In the genomic region with DNA sequence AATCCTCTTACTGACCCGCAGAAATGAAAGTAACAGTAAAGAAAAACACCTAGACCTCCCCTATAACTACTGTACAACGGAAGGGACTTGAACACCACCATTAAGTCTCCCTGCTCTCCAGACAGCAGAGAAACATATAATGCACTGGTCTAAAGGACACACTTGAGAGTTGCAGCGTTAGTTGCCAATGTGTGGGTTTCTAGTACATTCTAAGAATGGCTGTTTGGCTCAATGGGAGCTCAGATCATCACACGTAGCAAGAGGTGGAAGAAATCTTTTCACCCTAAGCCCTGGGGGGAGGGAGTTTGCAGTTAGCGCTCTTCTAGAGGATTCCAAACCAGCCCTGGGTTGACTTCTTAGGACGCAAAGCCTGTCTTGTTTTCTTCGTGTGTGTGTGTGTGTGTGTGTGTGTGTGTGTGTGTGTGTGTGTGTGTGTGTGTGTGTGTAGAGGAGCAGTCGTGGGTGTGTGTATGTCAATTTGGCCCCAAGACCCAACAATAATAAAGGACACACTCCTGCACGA, we compare ENCODE assay signal across 7 mouse cellular contexts. TPM values are rescaled to one million over a fixed set of nuclear protein-coding genes. Genes with fewer than 3 reads are reported as not detected.
A peak's percentile ranks its signal among the peaks of the same experiment; 100 is the strongest.
DNase-seq lines count a peak whose midpoint lies in the region; ATAC-seq lines count a peak whose summit lies in the region.

No protein-coding gene starts in this region.

- no peak overlapping the region for H3K27ac ChIP-seq in neural tube, embryonic 11.5 days (ENCODE audit: low read depth, low read length)
- H3K27ac ChIP-seq in forebrain, embryonic 13.5 days, result no peak overlapping the region
- H3K27ac ChIP-seq in limb, embryonic 13.5 days, result no peak overlapping the region
- H3K27ac ChIP-seq in stomach, embryonic 16.5 days (ENCODE audit: low read length), result no peak overlapping the region

- peaks cover 77% of the 10 kb centered on the region for H3K27me3 ChIP-seq in neural tube, embryonic 11.5 days (ENCODE audit: control insufficient read depth, insufficient read depth, low read length)
- H3K27me3 ChIP-seq in forebrain, embryonic 13.5 days, result peaks cover 79% of the 10 kb centered on the region
- H3K27me3 ChIP-seq in limb, embryonic 13.5 days, result peaks cover 73% of the 10 kb centered on the region
- peaks cover 60% of the 10 kb centered on the region for H3K27me3 ChIP-seq in stomach, embryonic 16.5 days (ENCODE audit: control insufficient read depth, insufficient read depth, low read length)

- peak; percentile 13 for DNase-seq in neural tube, embryonic 11.5 days (ENCODE audit: low spot score)
- no peak for DNase-seq in neural tube, embryonic 10.5 days (ENCODE audit: extremely low spot score, low spot score)
- DNase-seq in frontal cortex, postnatal 10 days (ENCODE audit: low spot score in 2 of 2), result no peak
- DNase-seq in cerebellum, postnatal 4 days (ENCODE audit: low spot score in 2 of 2), result no peak

- 1% methylated on average over 9 of the region's 9 CpGs for WGBS in neural tube, embryonic 11.5 days
- WGBS in forebrain, embryonic 13.5 days, result under 1% methylated on average over 9 of the region's 9 CpGs
- 1% methylated on average over 9 of the region's 9 CpGs for WGBS in limb, embryonic 13.5 days
- 8% methylated on average over 9 of the region's 9 CpGs for WGBS in stomach, embryonic 16.5 days

- no peak for ATAC-seq in neural tube, embryonic 11.5 days (ENCODE audit: insufficient read depth, low FRiP score, low TSS enrichment)
- ATAC-seq in forebrain, embryonic 13.5 days, result no peak
- no peak for ATAC-seq in limb, embryonic 13.5 days (ENCODE audit: low FRiP score, low read depth)
- no peak for ATAC-seq in stomach, embryonic 16.5 days (ENCODE audit: insufficient read depth, low FRiP score)

- H3K9me3 ChIP-seq in neural tube, embryonic 11.5 days (ENCODE audit: control insufficient read depth, low read length), result no peaks in the 10 kb centered on the region
- no peaks in the 10 kb centered on the region for H3K9me3 ChIP-seq in forebrain, embryonic 13.5 days (replicated peaks)
- no peaks in the 10 kb centered on the region for H3K9me3 ChIP-seq in limb, embryonic 13.5 days
- H3K9me3 ChIP-seq in stomach, embryonic 16.5 days (replicated peaks; ENCODE audit: control insufficient read depth, low read length), result no peaks in the 10 kb centered on the region

- H3K4me3 ChIP-seq in neural tube, embryonic 11.5 days (ENCODE audit: low read depth, low read length), result peak overlapping the region; percentile 52
- H3K4me3 ChIP-seq in forebrain, embryonic 13.5 days, result peak overlapping the region; percentile 63
- H3K4me3 ChIP-seq in limb, embryonic 13.5 days, result peak overlapping the region; percentile 66
- H3K4me3 ChIP-seq in stomach, embryonic 16.5 days (replicated peaks; ENCODE audit: low read length), result peak overlapping the region; percentile 63

- peak overlapping the region; percentile 96; the same call in 1 of the 2 replicates for H3K4me2 ChIP-seq in neural tube, embryonic 11.5 days (ENCODE audit: low read depth)
- H3K4me2 ChIP-seq in forebrain, embryonic 13.5 days, result peak overlapping the region; percentile 89
- peak overlapping the region; percentile 96 for H3K4me2 ChIP-seq in limb, embryonic 13.5 days (replicated peaks)
- peak overlapping the region; percentile 99 for H3K4me2 ChIP-seq in stomach, embryonic 16.5 days (ENCODE audit: low read depth, low read length)

- peaks cover 5% of the 10 kb centered on the region; the same call in 1 of the 2 replicates for H3K4me1 ChIP-seq in neural tube, embryonic 11.5 days (ENCODE audit: control insufficient read depth, insufficient read depth, low read length)
- peaks cover 42% of the 10 kb centered on the region for H3K4me1 ChIP-seq in forebrain, embryonic 13.5 days
- peaks cover 52% of the 10 kb centered on the region for H3K4me1 ChIP-seq in limb, embryonic 13.5 days
- peaks cover 3% of the 10 kb centered on the region for H3K4me1 ChIP-seq in stomach, embryonic 16.5 days (ENCODE audit: control insufficient read depth, insufficient read depth, low read length)

- no peak overlapping the region for H3K9ac ChIP-seq in neural tube, embryonic 11.5 days (ENCODE audit: low read length)
- H3K9ac ChIP-seq in forebrain, embryonic 13.5 days, result peak overlapping the region; percentile 46; the same call in 1 of the 2 replicates
- H3K9ac ChIP-seq in limb, embryonic 13.5 days, result peak overlapping the region; percentile 80
- H3K9ac ChIP-seq in stomach, embryonic 16.5 days (ENCODE audit: low read length), result no peak overlapping the region

- H3K36me3 ChIP-seq in neural tube, embryonic 11.5 days (ENCODE audit: control insufficient read depth, insufficient read depth, low read length), result no peaks in the 10 kb centered on the region
- H3K36me3 ChIP-seq in forebrain, embryonic 13.5 days (ENCODE audit: poor library complexity, severe bottlenecking), result no peaks in the 10 kb centered on the region
- H3K36me3 ChIP-seq in limb, embryonic 13.5 days, result no peaks in the 10 kb centered on the region
- no peaks in the 10 kb centered on the region for H3K36me3 ChIP-seq in stomach, embryonic 16.5 days (ENCODE audit: control insufficient read depth, insufficient read depth, low read length)

RNA-seq across cellular contexts. Expression of gene Mafb, which starts 2.7 kb away (rescaled TPM):
- polyA plus RNA-seq in neural tube, embryonic 11.5 days (2014; fragmentation: Nextera tagmentation; extraction: Ambion mirVana), result 11.6 and 13.3 TPM in 2 replicates
- polyA plus RNA-seq in forebrain, embryonic 13.5 days (2015; fragmentation: Nextera tagmentation; extraction: Ambion mirVana), result 7.8 and 8.5 TPM in 2 replicates
- polyA plus RNA-seq in limb, embryonic 13.5 days (2015; fragmentation: Nextera tagmentation; extraction: Ambion mirVana), result 24.3 and 30.9 TPM in 2 replicates
- polyA plus RNA-seq in stomach, embryonic 16.5 days (2015; fragmentation: Nextera tagmentation; extraction: Ambion mirVana), result 6.3 and 6.9 TPM in 2 replicates

RNA-seq across cellular contexts. Expression of gene Gm826, which starts 30.2 kb away (rescaled TPM):
- not detected in 2 replicates for polyA plus RNA-seq in neural tube, embryonic 11.5 days (2014; fragmentation: Nextera tagmentation; extraction: Ambion mirVana)
- 0.31 TPM in 1 of 2 replicates, not detected in the other for polyA plus RNA-seq in forebrain, embryonic 13.5 days (2015; fragmentation: Nextera tagmentation; extraction: Ambion mirVana)
- 0.33 and 0.45 TPM in 2 replicates for polyA plus RNA-seq in limb, embryonic 13.5 days (2015; fragmentation: Nextera tagmentation; extraction: Ambion mirVana)
- 2.3 and 2.6 TPM in 2 replicates for polyA plus RNA-seq in stomach, embryonic 16.5 days (2015; fragmentation: Nextera tagmentation; extraction: Ambion mirVana)

Comparison
In these comparisons a context has a peak if more than half of its experiments do, and no peak if none do; other contexts are left out.
1. H3K9ac ChIP-seq: peak in forebrain, embryonic 13.5 days (single experiment) and limb, embryonic 13.5 days (single experiment); none in neural tube, embryonic 11.5 days (single experiment) and stomach, embryonic 16.5 days (single experiment).
2. Peak in every context shown above with its lines, with median percentiles within 50 percentile points of each other: H3K4me2 ChIP-seq and H3K4me3 ChIP-seq.